Comparison of ENCODE assay signal across 25 mouse cellular contexts in the genomic region with DNA sequence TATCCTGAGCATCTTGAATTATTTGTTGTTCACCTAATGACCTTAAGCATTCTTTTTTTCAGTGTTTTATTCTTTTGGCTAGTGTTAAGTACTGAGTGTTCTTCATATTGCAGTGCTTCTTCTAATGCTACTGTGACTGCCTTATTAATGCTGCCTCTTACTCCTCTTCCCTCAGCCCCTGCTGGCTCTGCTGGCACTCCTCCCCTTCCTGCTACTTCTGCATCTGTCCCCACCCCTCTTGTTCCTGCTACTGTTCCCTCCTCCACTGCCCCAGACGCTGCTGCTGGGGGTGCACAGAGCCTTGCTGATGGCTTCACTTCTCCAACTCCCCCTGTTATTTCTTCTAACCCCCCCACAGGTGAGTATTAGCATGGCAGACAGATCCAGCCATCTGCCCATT.
"Had no signal": no experiment of that assay in that cellular context is flagged by ENCODE, and none has a peak within 500 bp of the region (broad histone marks: within the 10 kb centered on the region; RNA-seq: fewer than 3 reads in every experiment).

No protein-coding gene starts in this region.

- H3K4me3 ChIP-seq: gastrocnemius, adult 2 months; heart, embryonic 10.5 days; heart, embryonic 12.5 days; hindbrain, embryonic 10.5 days; hindbrain, embryonic 12.5 days; intestine, embryonic 15.5 days; layer of hippocampus, adult 2 months; limb, embryonic 10.5 days; limb, embryonic 12.5 days; liver, embryonic 12.5 days had no signal

- H3K27me3 ChIP-seq: heart, embryonic 12.5 days; hindbrain, embryonic 12.5 days; intestine, embryonic 15.5 days; limb, embryonic 12.5 days; liver, embryonic 12.5 days had no signal

- H3K9ac ChIP-seq: heart, embryonic 12.5 days; hindbrain, embryonic 12.5 days; hindbrain, embryonic 14.5 days; intestine, embryonic 15.5 days; limb, embryonic 12.5 days; liver, embryonic 12.5 days; liver, embryonic 14.5 days had no signal

- H3K4me2 ChIP-seq: heart, embryonic 12.5 days; hindbrain, embryonic 12.5 days; hindbrain, embryonic 14.5 days; intestine, embryonic 15.5 days; limb, embryonic 12.5 days; liver, embryonic 12.5 days had no signal

- H3K27ac ChIP-seq: gastrocnemius, adult 2 months; heart, embryonic 10.5 days; hindbrain, embryonic 10.5 days; hindbrain, embryonic 12.5 days; hindbrain, embryonic 14.5 days; intestine, embryonic 15.5 days; layer of hippocampus, adult 2 months; limb, embryonic 10.5 days; limb, embryonic 12.5 days; liver, embryonic 12.5 days; liver, embryonic 14.5 days had no signal

- H3K36me3 ChIP-seq: intestine, embryonic 15.5 days had no signal

- ATAC-seq: hindbrain, embryonic 16.5 days; inflammation-experienced regulatory T-cells, adult 6 months; intestine, embryonic 15.5 days; intestine, postnatal 0 days; liver, embryonic 12.5 days had no signal

- H3K4me1 ChIP-seq: heart, embryonic 10.5 days; heart, embryonic 12.5 days; hindbrain, embryonic 10.5 days; hindbrain, embryonic 12.5 days; intestine, embryonic 15.5 days; limb, embryonic 10.5 days; limb, embryonic 12.5 days; liver, embryonic 12.5 days had no signal

- H3K9me3 ChIP-seq: heart, embryonic 10.5 days; heart, embryonic 12.5 days; hindbrain, embryonic 10.5 days; hindbrain, embryonic 12.5 days; intestine, embryonic 15.5 days; limb, embryonic 10.5 days; limb, embryonic 12.5 days; liver, embryonic 12.5 days had no signal

- DNase-seq: gastrocnemius, adult 2 months; gastrocnemius, postnatal 10 days; gastrocnemius, postnatal 25 days; heart, adult 18-20 months; heart, postnatal 10 days; heart, postnatal 4 days; kidney, adult 18-20 months; kidney, adult 8-10 months; kidney, postnatal 10 days; kidney, postnatal 25 days; kidney, postnatal 4 days had no signal
